ENCODE assay signal across 10 mouse cellular contexts in the genomic region with DNA sequence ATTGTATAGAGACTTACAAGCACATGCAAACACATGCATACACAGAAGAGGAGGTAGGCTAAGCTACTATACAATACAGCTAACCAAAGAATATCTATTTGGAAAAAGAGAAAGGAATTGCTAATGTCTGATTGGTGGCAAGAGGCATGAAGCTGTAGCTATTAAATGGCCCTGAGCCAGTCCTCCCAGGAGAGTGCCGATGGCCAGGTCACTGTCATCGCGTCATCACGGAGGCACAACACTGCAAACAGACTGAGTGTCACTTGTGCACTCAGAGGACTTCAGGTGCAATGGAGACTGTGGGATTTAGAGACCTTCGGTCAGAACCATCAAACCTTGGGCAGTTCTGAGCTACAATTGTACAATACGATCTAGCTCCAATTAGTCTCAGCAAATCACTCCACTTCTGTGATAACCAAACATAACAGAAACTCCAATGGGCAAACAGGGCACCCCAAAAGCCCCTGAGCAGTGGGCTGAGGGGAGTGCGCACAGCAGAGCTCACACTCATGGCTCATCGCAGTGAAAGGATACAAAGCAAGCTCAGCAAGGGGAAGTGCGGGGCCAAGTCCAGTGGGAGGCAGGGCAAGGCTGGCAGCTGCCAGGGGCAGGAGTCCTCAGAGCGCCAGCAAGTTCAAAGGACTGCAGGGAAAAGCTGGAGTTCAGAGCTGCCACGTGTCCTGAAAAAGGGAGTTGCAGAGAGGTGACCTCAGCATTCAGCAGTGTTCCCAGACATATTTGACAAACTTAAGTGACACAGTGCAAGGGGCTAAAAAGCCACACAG.
A peak's percentile ranks its signal among the peaks of the same experiment; 100 is the strongest.
DNase-seq lines count a peak whose midpoint lies in the region; ATAC-seq lines count a peak whose summit lies in the region.
"Had no signal": no experiment of that assay in that cellular context is flagged by ENCODE, and none has a peak within 500 bp of the region (broad histone marks: within the 10 kb centered on the region; RNA-seq: fewer than 3 reads in every experiment).

No protein-coding gene starts in this region.

- WGBS in liver, embryonic 12.5 days (ENCODE audit: insufficient replicate concordance): 82% methylated on average over 11 of the region's 11 CpGs
- 78% methylated on average over 11 of the region's 11 CpGs for WGBS in intestine, embryonic 15.5 days
- 75% methylated on average over 11 of the region's 11 CpGs for WGBS in liver, embryonic 16.5 days (ENCODE audit: insufficient replicate concordance)
- WGBS in hindbrain, embryonic 11.5 days: 81% methylated on average over 11 of the region's 11 CpGs

- no peak overlapping the region for H3K4me3 ChIP-seq in liver, embryonic 12.5 days
- no peak overlapping the region for H3K4me3 ChIP-seq in intestine, embryonic 15.5 days (replicated peaks)
- no peak overlapping the region for H3K4me3 ChIP-seq in liver, embryonic 16.5 days (ENCODE audit: low read depth, low read length)
- H3K4me3 ChIP-seq in hindbrain, embryonic 11.5 days (ENCODE audit: low read depth, low read length): no peak overlapping the region

- H3K36me3 ChIP-seq in liver, embryonic 12.5 days: peaks cover 29% of the 10 kb centered on the region; the same call in 1 of the 2 replicates
- peaks cover 2% of the 10 kb centered on the region; the same call in 1 of the 2 replicates for H3K36me3 ChIP-seq in intestine, embryonic 15.5 days
- H3K36me3 ChIP-seq in liver, embryonic 16.5 days (ENCODE audit: control insufficient read depth, insufficient read depth): no peaks in the 10 kb centered on the region
- H3K36me3 ChIP-seq in hindbrain, embryonic 11.5 days (ENCODE audit: control insufficient read depth, insufficient read depth, low read length): no peaks in the 10 kb centered on the region

- peak; percentile 38 for DNase-seq in adrenal gland, adult 2 months
- DNase-seq in adrenal gland, adult 8-10 months: no peak
- no peak for DNase-seq in liver
- no peak for DNase-seq in ovary, postnatal 36 days (ENCODE audit: low spot score)
- no peak for DNase-seq in hindbrain, embryonic 11.5 days (ENCODE audit: low spot score)
- DNase-seq: midbrain, embryonic 14.5 days had no signal

- no peaks in the 10 kb centered on the region for H3K27me3 ChIP-seq in liver, embryonic 12.5 days (replicated peaks)
- no peaks in the 10 kb centered on the region for H3K27me3 ChIP-seq in intestine, embryonic 15.5 days (replicated peaks)
- H3K27me3 ChIP-seq in liver, embryonic 16.5 days (ENCODE audit: control insufficient read depth, insufficient read depth, low read depth, low read length): no peaks in the 10 kb centered on the region
- no peaks in the 10 kb centered on the region for H3K27me3 ChIP-seq in hindbrain, embryonic 11.5 days (ENCODE audit: control insufficient read depth, insufficient read depth, low read length)

- no peak overlapping the region for H3K27ac ChIP-seq in liver, embryonic 12.5 days
- no peak overlapping the region for H3K27ac ChIP-seq in intestine, embryonic 15.5 days
- H3K27ac ChIP-seq in liver, embryonic 16.5 days (ENCODE audit: low read length): no peak overlapping the region
- H3K27ac ChIP-seq in hindbrain, embryonic 11.5 days (ENCODE audit: low read depth, low read length): no peak overlapping the region
- H3K27ac ChIP-seq: liver, embryonic 14.5 days had no signal

- peaks cover 7% of the 10 kb centered on the region; the same call in 1 of the 2 replicates for H3K4me1 ChIP-seq in liver, embryonic 12.5 days
- H3K4me1 ChIP-seq in intestine, embryonic 15.5 days (replicated peaks): peaks cover 12% of the 10 kb centered on the region
- H3K4me1 ChIP-seq in liver, embryonic 16.5 days (ENCODE audit: control insufficient read depth, low read depth, low read length): peaks cover 3% of the 10 kb centered on the region
- H3K4me1 ChIP-seq in hindbrain, embryonic 11.5 days (replicated peaks; ENCODE audit: control insufficient read depth, insufficient read depth, low read length): no peaks in the 10 kb centered on the region

- no peak overlapping the region for H3K9ac ChIP-seq in liver, embryonic 12.5 days
- H3K9ac ChIP-seq in intestine, embryonic 15.5 days: no peak overlapping the region; the same call in 1 of the 2 replicates
- H3K9ac ChIP-seq in liver, embryonic 16.5 days (ENCODE audit: low read depth, low read length): no peak overlapping the region
- H3K9ac ChIP-seq in hindbrain, embryonic 11.5 days (ENCODE audit: low read depth, low read length): no peak overlapping the region
- H3K9ac ChIP-seq: liver, embryonic 14.5 days had no signal

- ATAC-seq in liver, embryonic 12.5 days: 0 out of 2 replicates have a peak, but pooled peaks have one; percentile 5
- peak; percentile 39; the same call in 1 of the 2 replicates for ATAC-seq in intestine, embryonic 15.5 days
- ATAC-seq in liver, embryonic 16.5 days (ENCODE audit: low read depth): peak; percentile 27
- no peak for ATAC-seq in hindbrain, embryonic 11.5 days (ENCODE audit: low FRiP score)

- no peaks in the 10 kb centered on the region for H3K9me3 ChIP-seq in liver, embryonic 12.5 days (replicated peaks)
- no peaks in the 10 kb centered on the region for H3K9me3 ChIP-seq in intestine, embryonic 15.5 days
- H3K9me3 ChIP-seq in liver, embryonic 16.5 days (replicated peaks; ENCODE audit: control insufficient read depth, low read length): no peaks in the 10 kb centered on the region
- no peaks in the 10 kb centered on the region for H3K9me3 ChIP-seq in hindbrain, embryonic 11.5 days (ENCODE audit: control insufficient read depth, low read length)

- H3K4me2 ChIP-seq in liver, embryonic 12.5 days: no peak overlapping the region
- no peak overlapping the region for H3K4me2 ChIP-seq in intestine, embryonic 15.5 days (replicated peaks)
- no peak overlapping the region for H3K4me2 ChIP-seq in liver, embryonic 16.5 days (ENCODE audit: low read depth, low read length)
- no peak overlapping the region for H3K4me2 ChIP-seq in hindbrain, embryonic 11.5 days (replicated peaks; ENCODE audit: low read depth, low read length)
